Mouse (Mus musculus) MEL (cell line): ENCODE measurements at regions not wholly inside any gene's neighbourhood (a gene's known extent, or its start where the extent isn't known, plus 50 kb on each side); places are given as distances from the start of the nearest gene placed in this dataset.

Experiments used
- BHLHE40 ChIP-seq: IDR thresholded peaks from 2 replicates; pipeline ENCODE4 v1.6.1; 2012; ENCODE audit warnings: low read depth, mild to moderate bottlenecking, inconsistent platforms, low read length, improper control_type of control experiment, borderline replicate concordance
- CHD1 ChIP-seq: IDR thresholded peaks from 2 replicates; pipeline ENCODE4 v1.6.1; 2012; ENCODE audit warnings: low read depth, mild to moderate bottlenecking, inconsistent platforms, low read length, improper control_type of control experiment
- CHD2 ChIP-seq: IDR thresholded peaks from 2 replicates; pipeline ENCODE4 v1.6.1; 2011; ENCODE audit warnings: low read length, improper control_type of control experiment
- CTCF ChIP-seq, 3 experiments: IDR thresholded peaks in 2 of 3; conservative IDR thresholded peaks in 1 of 3; 2 replicates each; pipeline ENCODE4 v1.5.1; 2011 to 2012; ENCODE audit warnings: low read length in 3 of 3, low read depth in 2 of 3, mild to moderate bottlenecking in 2 of 3, improper control_type of control experiment in 1 of 3, inconsistent platforms in 1 of 3, mixed read lengths in 1 of 3, moderate library complexity in 1 of 3; ENCODE audit not compliant: control insufficient read depth in 1 of 3, insufficient read depth in 1 of 3, poor library complexity in 1 of 3, severe bottlenecking in 1 of 3
- EP300 ChIP-seq, 2 experiments: IDR thresholded peaks; 2 replicates each; pipeline ENCODE4 v1.6.1; 2011; ENCODE audit warnings: improper control_type of control experiment in 2 of 2, low read length in 2 of 2, low read depth in 1 of 2, mild to moderate bottlenecking in 1 of 2
- JUND ChIP-seq: IDR thresholded peaks from 2 replicates; pipeline ENCODE4 v1.6.1; 2011; ENCODE audit warnings: low read depth, mild to moderate bottlenecking, improper control_type of control experiment, low read length
- MAFK ChIP-seq: IDR thresholded peaks from 2 replicates; pipeline ENCODE4 v1.6.1; 2011; ENCODE audit warnings: low read depth, mild to moderate bottlenecking, low read length, improper control_type of control experiment, borderline replicate concordance
- MAX ChIP-seq: IDR thresholded peaks from 2 replicates; pipeline ENCODE4 v1.6.1; 2011; ENCODE audit warnings: low read length, improper control_type of control experiment
- POLR2A ChIP-seq, 2 experiments: IDR thresholded peaks; 2 replicates each; pipeline ENCODE4 v1.6.1; 2011 to 2012; ENCODE audit warnings: low read length in 2 of 2, mild to moderate bottlenecking in 2 of 2, control low read depth in 1 of 2, improper control_type of control experiment in 1 of 2, low read depth in 1 of 2, moderate library complexity in 1 of 2; ENCODE audit not compliant: control insufficient read depth in 1 of 2, insufficient read depth in 1 of 2, poor library complexity in 1 of 2
- RCOR1 ChIP-seq: IDR thresholded peaks from 2 replicates; pipeline ENCODE4 v1.6.1; 2012; ENCODE audit warnings: low read depth, mild to moderate bottlenecking, inconsistent platforms, low read length, improper control_type of control experiment
- USF1 ChIP-seq: IDR thresholded peaks from 2 replicates; pipeline ENCODE4 v1.6.1; 2014; ENCODE audit warnings: low read depth, mild to moderate bottlenecking, inconsistent platforms, low read length, improper control_type of control experiment, moderate library complexity
- ZKSCAN1 ChIP-seq: IDR thresholded peaks from 2 replicates; pipeline ENCODE4 v1.6.1; 2012; ENCODE audit warnings: low read depth, mild to moderate bottlenecking, inconsistent platforms, low read length, improper control_type of control experiment, moderate library complexity
- ZMIZ1 ChIP-seq: IDR thresholded peaks from 2 replicates; pipeline ENCODE4 v1.6.1; 2012; ENCODE audit warnings: low read depth, mild to moderate bottlenecking, inconsistent platforms, low read length, improper control_type of control experiment, moderate library complexity

DNA sequence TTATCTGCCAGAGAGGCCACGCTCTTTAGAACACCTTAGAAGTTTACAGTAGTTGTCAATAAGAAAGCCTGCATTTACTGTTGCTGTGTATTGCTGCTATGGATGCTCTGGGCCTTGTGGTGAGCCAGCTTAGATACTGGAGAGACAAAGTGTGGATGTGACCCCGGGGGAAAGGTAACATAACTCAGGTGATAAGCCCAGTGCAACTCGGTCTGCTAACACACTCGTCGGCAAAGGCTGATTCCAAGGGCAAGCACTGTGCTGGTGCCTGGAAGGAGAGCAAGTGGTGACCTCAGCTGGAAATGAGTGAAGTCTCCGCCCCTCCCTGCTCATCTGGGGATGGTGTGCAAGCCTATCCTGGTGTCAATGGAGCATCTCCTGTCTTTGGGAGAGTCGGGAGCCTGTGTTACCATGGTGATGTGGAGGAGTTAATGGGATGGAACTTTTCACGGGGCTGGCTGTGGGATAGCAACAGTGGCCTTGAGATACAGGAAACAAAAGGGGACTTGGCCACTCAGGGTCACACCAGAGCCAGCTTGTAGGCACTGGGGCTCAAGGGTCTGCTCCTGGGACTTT lies 151.5 kb downstream of the Melk start:
- TF ChIP-seq BHLHE40 (no peak), ZKSCAN1 (no peak), ZMIZ1 (no peak), RCOR1 (no peak), POLR2A (IDR thresholded peaks at IDR 0.05; ENCODE audit: control insufficient read depth in 1 of 2, insufficient read depth in 1 of 2, low read depth in 1 of 2, low read length in 2 of 2, poor library complexity in 1 of 2) (no peak), CTCF (IDR thresholded peaks at IDR 0.05 in 2 of 3, conservative IDR thresholded peaks at IDR 0.05 in 1 of 3; ENCODE audit: control insufficient read depth in 1 of 3, insufficient read depth in 1 of 3, low read depth in 2 of 3, low read length in 3 of 3, poor library complexity in 1 of 3, severe bottlenecking in 1 of 3) (no peak), MAX (no peak), EP300 (IDR thresholded peaks at IDR 0.05; ENCODE audit: low read depth in 1 of 2, low read length in 2 of 2) (no peak), JUND (no peak), CHD2 (no peak), USF1 (no peak), MAFK (no peak), CHD1 (no peak)
